Mouse (Mus musculus) cerebellum, adult 2 months (tissue): ENCODE measurements around the gene St6galnac6.

Experiments
- CTCF ChIP-seq: fragments of 200-500 bp; IDR thresholded peaks from 2 replicates; pipeline ENCODE4 v1.5.1; 2011; ENCODE audit warnings: low read depth, mild to moderate bottlenecking, control low read depth, low read length, moderate library complexity, borderline replicate concordance; ENCODE audit not compliant: insufficient read depth
- POLR2A ChIP-seq: fragments of 200-500 bp; IDR thresholded peaks from 2 replicates; pipeline ENCODE4 v1.6.1; 2011; ENCODE audit warnings: low read length, control low read depth, borderline replicate concordance; ENCODE audit not compliant: insufficient read depth

DNA sequence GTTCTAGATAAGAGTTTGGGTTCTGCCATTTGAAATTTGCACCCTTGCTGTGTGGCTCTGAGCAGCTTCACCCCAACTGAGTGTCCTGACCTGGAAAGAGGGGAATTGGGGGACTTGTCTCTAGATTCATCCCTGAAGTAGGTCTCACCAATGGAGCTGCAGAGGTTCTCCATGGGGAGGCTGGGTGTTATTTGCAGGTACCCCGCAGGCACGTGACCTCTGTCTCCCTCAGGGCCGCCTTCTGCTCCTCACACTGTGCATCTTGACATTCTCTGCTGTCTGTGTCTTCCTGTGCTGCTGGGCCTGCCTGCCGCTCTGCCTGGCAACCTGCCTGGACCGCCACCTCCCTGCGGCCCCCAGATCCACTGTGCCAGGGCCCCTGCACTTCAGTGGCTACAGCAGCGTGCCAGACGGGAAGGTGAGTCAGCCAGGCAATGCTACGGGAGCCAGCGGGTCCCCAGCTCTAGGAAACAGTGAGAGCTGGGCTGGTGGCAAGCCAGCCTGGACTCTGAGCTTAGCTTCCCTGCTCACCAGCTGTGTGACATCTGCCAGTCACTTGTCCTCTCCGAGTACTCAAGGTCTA, 10.2 kb upstream of the St6galnac6 start:
- TF ChIP-seq POLR2A: 0 out of 2 replicates have a peak, but pooled peaks have one; percentile 17
- TF ChIP-seq CTCF: no peak
